Comparison of ENCODE assay signal across 25 mouse cellular contexts in the genomic region with DNA sequence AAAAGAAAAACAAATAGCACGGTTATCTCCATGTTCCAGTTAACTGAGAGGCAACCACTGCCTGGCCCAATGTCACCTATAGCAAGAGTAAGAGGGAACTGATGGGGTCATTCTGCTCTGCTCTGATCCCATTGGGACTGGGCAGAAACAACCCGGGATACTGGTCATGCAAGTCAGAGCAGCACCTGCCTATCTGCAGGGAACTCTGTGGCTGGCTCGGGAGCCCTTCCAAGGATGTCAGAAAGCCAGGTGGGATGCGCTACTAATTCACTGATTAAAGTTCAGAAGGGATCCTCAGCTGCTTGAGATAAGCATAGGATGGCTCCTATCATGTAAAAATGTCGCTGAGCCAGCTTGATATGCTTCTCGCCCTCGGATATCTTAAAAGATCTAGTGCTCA.
DNase-seq lines count a peak whose midpoint lies in the region; ATAC-seq and TF ChIP-seq lines count a peak whose summit lies in the region.
"Had no signal": no experiment of that assay in that cellular context is flagged by ENCODE, and none has a peak within 500 bp of the region (broad histone marks: within the 10 kb centered on the region; RNA-seq: fewer than 3 reads in every experiment).

No protein-coding gene starts in this region.

- H3K4me3 ChIP-seq in heart, embryonic 11.5 days (ENCODE audit: low read depth, low read length), result no peak overlapping the region
- H3K4me3 ChIP-seq in intestine, embryonic 15.5 days (replicated peaks), result no peak overlapping the region
- no peak overlapping the region for H3K4me3 ChIP-seq in stomach, postnatal 0 days (ENCODE audit: low read depth, low read length)
- H3K4me3 ChIP-seq: embryonic facial prominence, embryonic 15.5 days; forebrain, embryonic 12.5 days; left cerebral cortex, adult 2 months; limb, embryonic 13.5 days; lung, embryonic 15.5 days; midbrain, embryonic 10.5 days; midbrain, embryonic 15.5 days had no signal

- no peak for ATAC-seq in heart, embryonic 11.5 days (replicated peaks; ENCODE audit: insufficient number of reproducible peaks, low FRiP score, low TSS enrichment)
- no peak for ATAC-seq in intestine, embryonic 15.5 days
- 0 out of 2 replicates have a peak, but pooled peaks have one; percentile 15 for ATAC-seq in stomach, postnatal 0 days (ENCODE audit: low FRiP score, low TSS enrichment)
- ATAC-seq: forebrain, postnatal 0 days; hindbrain, embryonic 16.5 days had no signal

- WGBS in heart, embryonic 11.5 days (ENCODE audit: insufficient replicate concordance), result 41% methylated on average over 7 of the region's 7 CpGs
- 56% methylated on average over 7 of the region's 7 CpGs for WGBS in intestine, embryonic 15.5 days
- 48% methylated on average over 7 of the region's 7 CpGs for WGBS in stomach, postnatal 0 days

- H3K36me3 ChIP-seq in heart, embryonic 11.5 days (ENCODE audit: control insufficient read depth, insufficient read depth, low read length), result no peaks in the 10 kb centered on the region
- H3K36me3 ChIP-seq in intestine, embryonic 15.5 days, result no peaks in the 10 kb centered on the region
- H3K36me3 ChIP-seq in stomach, postnatal 0 days (ENCODE audit: control insufficient read depth, insufficient read depth, low read length), result no peaks in the 10 kb centered on the region
- H3K36me3 ChIP-seq: embryonic facial prominence, embryonic 15.5 days; forebrain, embryonic 12.5 days; limb, embryonic 13.5 days; lung, embryonic 15.5 days; midbrain, embryonic 10.5 days; midbrain, embryonic 15.5 days had no signal

- H3K27me3 ChIP-seq in heart, embryonic 11.5 days (ENCODE audit: control insufficient read depth, insufficient read depth, low read length), result no peaks in the 10 kb centered on the region
- no peaks in the 10 kb centered on the region for H3K27me3 ChIP-seq in intestine, embryonic 15.5 days (replicated peaks)
- H3K27me3 ChIP-seq in stomach, postnatal 0 days (ENCODE audit: control insufficient read depth, insufficient read depth, low read length), result no peaks in the 10 kb centered on the region
- H3K27me3 ChIP-seq: embryonic facial prominence, embryonic 15.5 days; lung, embryonic 15.5 days; midbrain, embryonic 15.5 days had no signal

- no peaks in the 10 kb centered on the region for H3K9me3 ChIP-seq in heart, embryonic 11.5 days (replicated peaks; ENCODE audit: control insufficient read depth, low read length)
- H3K9me3 ChIP-seq in intestine, embryonic 15.5 days, result no peaks in the 10 kb centered on the region
- no peaks in the 10 kb centered on the region for H3K9me3 ChIP-seq in stomach, postnatal 0 days (ENCODE audit: control insufficient read depth, low read length)
- H3K9me3 ChIP-seq: embryonic facial prominence, embryonic 15.5 days; forebrain, embryonic 12.5 days; limb, embryonic 13.5 days; lung, embryonic 15.5 days; midbrain, embryonic 10.5 days; midbrain, embryonic 15.5 days had no signal

- H3K27ac ChIP-seq in heart, embryonic 11.5 days (ENCODE audit: low read depth, low read length), result no peak overlapping the region
- H3K27ac ChIP-seq in intestine, embryonic 15.5 days, result no peak overlapping the region
- peak overlapping the region; percentile 59 for H3K27ac ChIP-seq in stomach, postnatal 0 days (replicated peaks)
- H3K27ac ChIP-seq: embryonic facial prominence, embryonic 15.5 days; forebrain, embryonic 12.5 days; left cerebral cortex, adult 2 months; limb, embryonic 13.5 days; lung, embryonic 15.5 days; midbrain, embryonic 10.5 days; midbrain, embryonic 15.5 days had no signal

- peaks cover 3% of the 10 kb centered on the region; the same call in 1 of the 2 replicates for H3K4me1 ChIP-seq in heart, embryonic 11.5 days (ENCODE audit: control insufficient read depth, insufficient read depth, low read length)
- H3K4me1 ChIP-seq in intestine, embryonic 15.5 days (replicated peaks), result peaks cover 3% of the 10 kb centered on the region; the same call in 1 of the 2 replicates
- H3K4me1 ChIP-seq in stomach, postnatal 0 days (replicated peaks; ENCODE audit: control insufficient read depth, insufficient read depth), result no peaks in the 10 kb centered on the region
- H3K4me1 ChIP-seq: forebrain, embryonic 12.5 days; lung, embryonic 15.5 days; midbrain, embryonic 10.5 days; midbrain, embryonic 15.5 days had no signal

- TF ChIP-seq CTCF in stomach, postnatal 0 days (IDR thresholded peaks at IDR 0.05; ENCODE audit: low read depth), result no peak

- H3K9ac ChIP-seq in heart, embryonic 11.5 days (ENCODE audit: low read depth, low read length), result no peak overlapping the region
- no peak overlapping the region for H3K9ac ChIP-seq in intestine, embryonic 15.5 days
- no peak overlapping the region for H3K9ac ChIP-seq in stomach, postnatal 0 days (ENCODE audit: low read length)
- H3K9ac ChIP-seq: embryonic facial prominence, embryonic 15.5 days; forebrain, embryonic 12.5 days; forebrain, postnatal 0 days; limb, embryonic 13.5 days; lung, embryonic 15.5 days; midbrain, embryonic 15.5 days had no signal

- H3K4me2 ChIP-seq in heart, embryonic 11.5 days, result peak overlapping the region; percentile 34; the same call in 1 of the 2 replicates
- peak overlapping the region; percentile 48 for H3K4me2 ChIP-seq in intestine, embryonic 15.5 days (replicated peaks)
- 0 out of 2 replicates have a peak overlapping the region, but pooled peaks have one; percentile 12 for H3K4me2 ChIP-seq in stomach, postnatal 0 days (replicated peaks; ENCODE audit: low read depth)
- H3K4me2 ChIP-seq: embryonic facial prominence, embryonic 15.5 days; forebrain, embryonic 12.5 days; limb, embryonic 13.5 days; liver, embryonic 11.5 days; lung, embryonic 15.5 days; midbrain, embryonic 15.5 days had no signal

- no peak for DNase-seq in heart, adult 18-20 months
- DNase-seq in urinary bladder, adult 18-20 months (ENCODE audit: low spot score in 2 of 2), result peak; percentile 27 to 50
- DNase-seq in urinary bladder, postnatal 10 days (ENCODE audit: low spot score), result no peak
- peak; percentile 29 for DNase-seq in stomach, postnatal 0 days (ENCODE audit: low spot score)
- DNase-seq in layer of hippocampus, postnatal 36 days, result no peak
- DNase-seq: adrenal gland, postnatal 14 days; cerebellum, adult 18-20 months; cerebellum, postnatal 10 days; forebrain, postnatal 0 days; gastrocnemius, postnatal 10 days; heart, postnatal 10 days; kidney, adult 11 months; kidney, postnatal 14 days; right cerebral cortex, postnatal 25 days had no signal

- TF ChIP-seq EP300 in stomach, postnatal 0 days (optimal IDR thresholded peaks at IDR 0.05), result no peak

Comparison
In these comparisons a context has a peak if more than half of its experiments do, and no peak if none do; other contexts are left out.
1. DNase-seq: peak in urinary bladder, adult 18-20 months (2 of 2) and stomach, postnatal 0 days (single experiment); none in heart, adult 18-20 months (0 of 2), urinary bladder, postnatal 10 days (single experiment) and layer of hippocampus, postnatal 36 days (0 of 2).
2. Peak in every context shown above with its lines, with median percentiles within 50 percentile points of each other: H3K4me2 ChIP-seq.